Mouse (Mus musculus) CD4-positive, CD25-positive, alpha-beta regulatory T cell, adult 4 months (primary cell): ENCODE results near the gene Sdhb. TPM values are rescaled to one million over a fixed set of nuclear protein-coding genes. Genes with fewer than 3 reads are reported as not detected.

Experiments
- ATAC-seq: one replicate; pipeline ENCODE4 v1.8.0; 2017
- polyA plus RNA-seq, 2 experiments: library from polyadenylated mRNA; unstranded; fragments of 100-300 nt; shearing (Covaris generic); gene quantifications; one replicate each; pipeline ENCODE4 v1.2.1; 2017

Sdhb gene
- 100 to 1,000 TPM; 250 to 293 TPM for polyA plus RNA-seq

GRCm38 (mm10) chr4:140960781-140961466 is at the start of gene Sdhb:
Gene Sdhb (plus strand): TSS chr4:140961203.
- ATAC-seq = peak; percentile 88

- no peak for ATAC-seq
Measured at GRCm38 (mm10) chr4:140911416-140911815, 49.6 kb upstream of the Sdhb start.

- no peak for ATAC-seq
Measured at GRCm38 (mm10) chr4:140912271-140912833, 48.7 kb upstream of the Sdhb start.

- no peak for ATAC-seq
Measured at GRCm38 (mm10) chr4:140913565-140913964, 47.4 kb upstream of the Sdhb start.

GRCm38 (mm10) chr4:140914731-140915131 is 46.3 kb upstream of the Sdhb start:
- no peak for ATAC-seq

GRCm38 (mm10) chr4:140915235-140915634 is 45.8 kb upstream of the Sdhb start:
- ATAC-seq = no peak

- ATAC-seq = no peak
Measured at GRCm38 (mm10) chr4:140916296-140916695, 44.7 kb upstream of the Sdhb start.

- ATAC-seq = no peak
Measured at GRCm38 (mm10) chr4:140917451-140917850, 43.6 kb upstream of the Sdhb start.

- ATAC-seq = no peak
Measured at GRCm38 (mm10) chr4:140919974-140920836, 40.8 kb upstream of the Sdhb start.

- no peak for ATAC-seq
Measured at GRCm38 (mm10) chr4:140922508-140922907, 38.5 kb upstream of the Sdhb start.

- no peak for ATAC-seq
Measured at GRCm38 (mm10) chr4:140925648-140926047, 35.4 kb upstream of the Sdhb start.

- no peak for ATAC-seq
Measured at GRCm38 (mm10) chr4:140928349-140928748, 32.7 kb upstream of the Sdhb start.

- no peak for ATAC-seq
Measured at GRCm38 (mm10) chr4:140929745-140930144, 31.3 kb upstream of the Sdhb start.

GRCm38 (mm10) chr4:140930900-140931470 is 30.0 kb upstream of the Sdhb start:
- ATAC-seq = no peak

- ATAC-seq = no peak
Measured at GRCm38 (mm10) chr4:140935643-140936042, 25.4 kb upstream of the Sdhb start.

GRCm38 (mm10) chr4:140944356-140944755 is 16.6 kb upstream of the Sdhb start:
- no peak for ATAC-seq

- ATAC-seq = peak; percentile 78
Measured at GRCm38 (mm10) chr4:140944961-140945442, 16.0 kb upstream of the Sdhb start.

GRCm38 (mm10) chr4:140945571-140945970 is 15.4 kb upstream of the Sdhb start:
- no peak for ATAC-seq

GRCm38 (mm10) chr4:140946048-140946447 is 15.0 kb upstream of the Sdhb start:
- ATAC-seq = no peak

GRCm38 (mm10) chr4:140946580-140947205 is 14.3 kb upstream of the Sdhb start:
- no peak for ATAC-seq

GRCm38 (mm10) chr4:140947487-140948440 is 13.2 kb upstream of the Sdhb start:
- ATAC-seq = peak; percentile 58
